Mouse (Mus musculus) right cerebral cortex, adult 2 months (tissue): ENCODE measurements around the gene Pde4d.

ENCODE experiments used
- DNase-seq, 2 experiments: peaks; one replicate each; pipeline ENCODE4 v3.0.0; 2021 to 2022; ENCODE audit warnings: low spot score in 2 of 2

Gene Pde4d

GRCm38 (mm10) chr13:109024703-109025102 lies 575.0 kb downstream of the Pde4d start:
- no peak for DNase-seq

- DNase-seq: peak; percentile 61 to 72
Observed at GRCm38 (mm10) chr13:109047126-109047525, 597.4 kb downstream of the Pde4d start.

GRCm38 (mm10) chr13:109052805-109053204 lies 603.1 kb downstream of the Pde4d start:
- no peak for DNase-seq

- peak; percentile 49 to 62 for DNase-seq
Observed at GRCm38 (mm10) chr13:109053242-109054018, 603.7 kb downstream of the Pde4d start.

GRCm38 (mm10) chr13:109058045-109058444 lies 608.3 kb downstream of the Pde4d start:
- no peak for DNase-seq

- no peak for DNase-seq
Observed at GRCm38 (mm10) chr13:109066581-109067159, 616.9 kb downstream of the Pde4d start.

GRCm38 (mm10) chr13:109068258-109069219 lies 618.8 kb downstream of the Pde4d start:
- no peak for DNase-seq

- DNase-seq: no peak
Observed at GRCm38 (mm10) chr13:109073371-109073770, 623.6 kb downstream of the Pde4d start.

GRCm38 (mm10) chr13:109074078-109074477 lies 624.3 kb downstream of the Pde4d start:
- no peak for DNase-seq

GRCm38 (mm10) chr13:109092654-109093053 lies 642.9 kb downstream of the Pde4d start:
- DNase-seq: no peak

- no peak for DNase-seq
Observed at GRCm38 (mm10) chr13:109096654-109097053, 646.9 kb downstream of the Pde4d start.

- no peak for DNase-seq
Observed at GRCm38 (mm10) chr13:109116004-109116341, 666.2 kb downstream of the Pde4d start.

- DNase-seq: peak; percentile 64 to 70
Observed at GRCm38 (mm10) chr13:109116342-109117201, 666.8 kb downstream of the Pde4d start.

GRCm38 (mm10) chr13:109117210-109117791 lies 667.6 kb downstream of the Pde4d start:
- peak; percentile 49 to 66 for DNase-seq

GRCm38 (mm10) chr13:109118296-109118800 lies 668.6 kb downstream of the Pde4d start:
- DNase-seq: no peak

- DNase-seq: no peak
Observed at GRCm38 (mm10) chr13:109121867-109122266, 672.1 kb downstream of the Pde4d start.

GRCm38 (mm10) chr13:109136405-109136804 lies 686.7 kb downstream of the Pde4d start:
- no peak for DNase-seq

- DNase-seq: no peak
Observed at GRCm38 (mm10) chr13:109158703-109159102, 709.0 kb downstream of the Pde4d start.

GRCm38 (mm10) chr13:109168556-109169334 lies 719.0 kb downstream of the Pde4d start:
- DNase-seq: no peak

GRCm38 (mm10) chr13:109169335-109169606 lies 719.5 kb downstream of the Pde4d start:
- DNase-seq: no peak
